Mouse (Mus musculus): ENCODE data around the gene Hist2h2aa1. TPM values are rescaled to one million over a fixed set of nuclear protein-coding genes. Genes with fewer than 3 reads are reported as not detected.

Hist2h2aa1 gene
- total and polyA plus RNA-seq, 3 experiments, result 0.64 to 1,515 (median 113) TPM

- DNase-seq (ENCODE audit: extremely low read depth), result peak; percentile 58
- H3K4me3 ChIP-seq (replicated peaks in 1 of 3; ENCODE audit: low read depth in 2 of 3, low read length in 2 of 3, poor library complexity in 1 of 3), result peak overlapping the region; percentile 62 to 64 (median 63)
- peak overlapping the region; percentile 90 for H3K27ac ChIP-seq (ENCODE audit: insufficient read depth, low read depth)
- in situ Hi-C loops (cut with MboI; ENCODE audit: low pct_ligation_motif_present, low pct_unique_long_range_greater_than_20kb, low sequenced_read_pairs), result no loop called here
- H3K36me3 ChIP-seq (replicated peaks in 1 of 2; ENCODE audit: control insufficient read depth in 1 of 2, insufficient read depth in 1 of 2, low read length in 1 of 2), result no peaks in the 10 kb centered on the region
- peak overlapping the region; percentile 96 for H3K4me2 ChIP-seq (ENCODE audit: insufficient read depth, low read depth, poor library complexity, severe bottlenecking)
- TF ChIP-seq TBP (conservative IDR thresholded peaks at IDR 0.05; ENCODE audit: low read depth, low read length) (0 out of 2 replicates have a peak, but pooled peaks have one; percentile 15), MAZ (IDR thresholded peaks at IDR 0.05; ENCODE audit: low read depth, low read length) (no peak; the same call in 1 of the 2 replicates), HCFC1 (IDR thresholded peaks at IDR 0.05; ENCODE audit: low read depth, low read length) (no peak), NELFE (IDR thresholded peaks at IDR 0.05; ENCODE audit: low read depth, low read length) (0 out of 2 replicates have a peak, but pooled peaks have one; percentile 12), SIN3A (IDR thresholded peaks at IDR 0.05; ENCODE audit: low read length) (0 out of 2 replicates have a peak, but pooled peaks have one; percentile 23), POLR2A (IDR thresholded peaks at IDR 0.05; ENCODE audit: low read depth, low read length) (no peak), TCF12 (IDR thresholded peaks at IDR 0.05; ENCODE audit: low read depth, low read length) (no peak; the same call in 1 of the 2 replicates), SMC3 (IDR thresholded peaks at IDR 0.05; ENCODE audit: low read depth, low read length) (no peak), EP300 (IDR thresholded peaks at IDR 0.05; ENCODE audit: low read length) (no peak), MEF2A (IDR thresholded peaks at IDR 0.05; ENCODE audit: borderline replicate concordance, low read depth, low read length) (no peak), MAFK (IDR thresholded peaks at IDR 0.05; ENCODE audit: insufficient replicate concordance, low read length) (no peak), MYC (IDR thresholded peaks at IDR 0.05; ENCODE audit: low read depth, low read length) (0 out of 2 replicates have a peak, but pooled peaks have one; percentile 2), KAT2A (IDR thresholded peaks at IDR 0.05; ENCODE audit: insufficient replicate concordance, low read length) (no peak), CTCF (conservative IDR thresholded peaks at IDR 0.05 in 1 of 2, IDR thresholded peaks at IDR 0.05 in 1 of 2; ENCODE audit: low read depth in 2 of 2, low read length in 2 of 2) (no peak), RCOR1 (conservative IDR thresholded peaks at IDR 0.05; ENCODE audit: low read depth, low read length) (no peak), POLR2AphosphoS2 (IDR thresholded peaks at IDR 0.05; ENCODE audit: low read depth, low read length) (no peak), ZC3H11A (IDR thresholded peaks at IDR 0.05; ENCODE audit: low read depth, low read length) (no peak), CHD2 (IDR thresholded peaks at IDR 0.05; ENCODE audit: low read length) (no peak), ZNF384 (IDR thresholded peaks at IDR 0.05; ENCODE audit: low read depth, low read length) (no peak), MAX (IDR thresholded peaks at IDR 0.05; ENCODE audit: low read length) (0 out of 2 replicates have a peak, but pooled peaks have one; percentile 12), E2F4 (IDR thresholded peaks at IDR 0.05; ENCODE audit: insufficient replicate concordance, low read depth, low read length) (no peak), ZKSCAN1 (IDR thresholded peaks at IDR 0.05; ENCODE audit: borderline replicate concordance, low read depth, low read length) (no peak), ELF1 (IDR thresholded peaks at IDR 0.05; ENCODE audit: low read depth, low read length) (no peak), JUN (IDR thresholded peaks at IDR 0.05; ENCODE audit: insufficient read depth, low read depth, low read length) (no peak), MXI1 (IDR thresholded peaks at IDR 0.05; ENCODE audit: low read depth, low read length) (peak; percentile 17; the same call in 1 of the 2 replicates), NRF1 (IDR thresholded peaks at IDR 0.05; ENCODE audit: low read depth, low read length) (no peak), PAX5 (IDR thresholded peaks at IDR 0.05; ENCODE audit: low read length) (no peak), JUND (conservative IDR thresholded peaks at IDR 0.05; ENCODE audit: low read depth, low read length) (no peak), IRF4 (IDR thresholded peaks at IDR 0.05; ENCODE audit: low read depth, low read length) (no peak), USF1 (IDR thresholded peaks at IDR 0.05; ENCODE audit: low read depth, low read length) (no peak), GABPA (IDR thresholded peaks at IDR 0.05; ENCODE audit: insufficient replicate concordance, low read depth, low read length) (no peak), ZMIZ1 (IDR thresholded peaks at IDR 0.05; ENCODE audit: low read depth, low read length) (no peak), ETS1 (conservative IDR thresholded peaks at IDR 0.05; ENCODE audit: low read depth, low read length) (no peak), RAD21 (IDR thresholded peaks at IDR 0.05; ENCODE audit: low read depth, low read length) (no peak), BHLHE40 (IDR thresholded peaks at IDR 0.05; ENCODE audit: low read depth, low read length) (0 out of 2 replicates have a peak, but pooled peaks have one; percentile 5), USF2 (conservative IDR thresholded peaks at IDR 0.05; ENCODE audit: low read depth, low read length) (no peak), UBTF (IDR thresholded peaks at IDR 0.05; ENCODE audit: low read depth, low read length) (no peak; the same call in 1 of the 2 replicates), CHD1 (IDR thresholded peaks at IDR 0.05; ENCODE audit: low read depth, low read length) (peak; percentile 10; the same call in 1 of the 2 replicates)
- peaks cover 0 to 48% of the 10 kb centered on the region in 2 experiments; a peak in 3 of 4 replicates for H3K4me1 ChIP-seq (ENCODE audit: control insufficient read depth in 1 of 2, insufficient read depth in 2 of 2)
- no peaks in the 10 kb centered on the region for H3K27me3 ChIP-seq (replicated peaks)
- H3K9me3 ChIP-seq (replicated peaks; ENCODE audit: low read length), result no peaks in the 10 kb centered on the region
- H3K9ac ChIP-seq (ENCODE audit: insufficient read depth, low read depth), result peak overlapping the region; percentile 85
- dilution Hi-C loops (cut with MboI; ENCODE audit: extremely low pct_ligation_motif_present, extremely low pct_unique_long_range_greater_than_20kb, low sequenced_read_pairs), result no loop called here
- H3K79me2 ChIP-seq (replicated peaks; ENCODE audit: control insufficient read depth, extremely low read depth, insufficient read depth, poor library complexity, severe bottlenecking), result 0 out of 2 replicates have a peak, but pooled peaks cover 10% of the 10 kb centered on the region
These were observed 18.5 kb downstream of the Hist2h2aa1 start for GRCm38 (mm10) chr3:96263558-96264403.

Measured in CH12.LX (cell line).